Mouse (Mus musculus) limb, embryonic 14.5 days (tissue): ENCODE data around the gene Car3. TPM values are rescaled to one million over a fixed set of nuclear protein-coding genes. Genes with fewer than 3 reads are reported as not detected.

ENCODE experiments used
- ATAC-seq: fragments of 200-750 bp; cut with Nextera tagmentation; 2 replicates; pipeline ENCODE4 v1.8.0; 2017; ENCODE audit warnings: low read depth, moderate number of reproducible peaks, moderate TSS enrichment; ENCODE audit not compliant: low FRiP score
- DNase-seq: peaks from one replicate; pipeline ENCODE4 v3.0.0-alpha.2; 2015; ENCODE audit warnings: low spot score
- H3K27ac ChIP-seq: fragments of 300-500 bp; sonication (generic); replicated peaks from 2 replicates; pipeline ENCODE4 v1.5.1; 2014; ENCODE audit warnings: low read depth, mild to moderate bottlenecking, low read length, moderate library complexity, mixed read lengths
- H3K27me3 ChIP-seq: fragments of 300-500 bp; sonication (generic); 2 replicates; pipeline ENCODE4 v1.6.1; 2014; ENCODE audit warnings: low read length, mixed read lengths; ENCODE audit not compliant: control insufficient read depth, insufficient read depth
- H3K36me3 ChIP-seq: fragments of 300-500 bp; sonication (generic); 2 replicates; pipeline ENCODE4 v1.6.1; 2014; ENCODE audit warnings: mild to moderate bottlenecking, low read length, moderate library complexity, mixed read lengths; ENCODE audit not compliant: control insufficient read depth, insufficient read depth
- H3K4me1 ChIP-seq: fragments of 300-500 bp; sonication (generic); 2 replicates; pipeline ENCODE4 v1.6.1; 2014; ENCODE audit warnings: antibody characterized with exemption, low read length, mixed read lengths; ENCODE audit not compliant: control insufficient read depth, insufficient read depth
- H3K4me2 ChIP-seq: fragments of 300-500 bp; sonication (generic); replicated peaks from 2 replicates; pipeline ENCODE4 v1.6.1; 2014; ENCODE audit warnings: low read depth, mild to moderate bottlenecking, low read length, moderate library complexity; ENCODE audit not compliant: severe bottlenecking
- H3K4me3 ChIP-seq: fragments of 300-500 bp; sonication (generic); replicated peaks from 2 replicates; pipeline ENCODE4 v1.5.1; 2014; ENCODE audit warnings: low read length
- H3K9ac ChIP-seq: fragments of 300-500 bp; sonication (generic); 2 replicates; pipeline ENCODE4 v1.6.1; 2014; ENCODE audit warnings: mild to moderate bottlenecking, low read depth, low read length, moderate library complexity; ENCODE audit not compliant: severe bottlenecking
- H3K9me3 ChIP-seq: fragments of 300-500 bp; sonication (generic); 2 replicates; pipeline ENCODE4 v1.6.1; 2016; ENCODE audit warnings: low read length; ENCODE audit not compliant: control insufficient read depth
- POLR2A ChIP-seq: fragments of 200-500 bp; IDR thresholded peaks from 2 replicates; pipeline ENCODE4 v1.8.0; 2012; ENCODE audit warnings: inconsistent platforms, mild to moderate bottlenecking, moderate library complexity, borderline replicate concordance; ENCODE audit not compliant: insufficient read depth, insufficient read length; ENCODE audit errors: extremely low read depth
- WGBS: fragments of 180-500 bp; shearing (Covaris S2); extraction: QIAGEN DNeasy Blood & Tissue Kit; methylation state at CpG from one replicate; pipeline ENCODE4 v1.1.7; 2014; 5-methylcytosine and 5-hydroxymethylcytosine counted together
- polyA plus RNA-seq, 2 experiments: library from polyadenylated mRNA; depleted of rRNA in 1 of 2; stranded (reverse) in 1 of 2; unstranded in 1 of 2; fragments of >200 nt; fragmentation: Nextera tagmentation in 1 of 2; extraction: Ambion mirVana in 1 of 2; gene quantifications; 2 replicates each; pipeline versions ENCODE4 v1.2.1 to v1.2.3; 2012 to 2014

Gene Car3
- polyA plus RNA-seq, 2 experiments: 13.3 to 35.0 TPM

GRCm38 (mm10) chr3:14832766-14833165, 30.5 kb upstream of the Car3 start:
- no peak overlapping the region for H3K4me3 ChIP-seq
- no peak overlapping the region for H3K4me2 ChIP-seq
- H3K4me1 ChIP-seq: no peaks in the 10 kb centered on the region
- no peaks in the 10 kb centered on the region for H3K36me3 ChIP-seq
- TF ChIP-seq POLR2A: no peak
- no peaks in the 10 kb centered on the region for H3K9me3 ChIP-seq
- ATAC-seq: no peak
- no peak overlapping the region for H3K27ac ChIP-seq
- no peaks in the 10 kb centered on the region for H3K27me3 ChIP-seq
- no peak overlapping the region for H3K9ac ChIP-seq
- no peak for DNase-seq

- no peaks in the 10 kb centered on the region for H3K36me3 ChIP-seq
- ATAC-seq: no peak
- 82% methylated on average over 1 of the region's 1 CpGs for WGBS
Measured at GRCm38 (mm10) chr3:14838936-14839335, 24.4 kb upstream of the Car3 start.

GRCm38 (mm10) chr3:14839466-14840118, 23.7 kb upstream of the Car3 start:
- no peak overlapping the region for H3K4me3 ChIP-seq
- 74% methylated on average over 3 of the region's 3 CpGs for WGBS
- no peaks in the 10 kb centered on the region for H3K4me1 ChIP-seq
- no peak overlapping the region for H3K9ac ChIP-seq
- H3K9me3 ChIP-seq: no peaks in the 10 kb centered on the region
- no peaks in the 10 kb centered on the region for H3K27me3 ChIP-seq
- ATAC-seq: no peak
- DNase-seq: no peak
- TF ChIP-seq POLR2A: no peak
- no peak overlapping the region for H3K27ac ChIP-seq
- H3K4me2 ChIP-seq: no peak overlapping the region
- no peaks in the 10 kb centered on the region for H3K36me3 ChIP-seq

More at GRCm38 (mm10) chr3:14838936-14839335, 24.4 kb upstream of the Car3 start:
- DNase-seq: no peak
- no peaks in the 10 kb centered on the region for H3K4me1 ChIP-seq
- no peak for TF ChIP-seq POLR2A
- H3K9ac ChIP-seq: no peak overlapping the region
- no peaks in the 10 kb centered on the region for H3K9me3 ChIP-seq
- H3K27ac ChIP-seq: no peak overlapping the region
- no peak overlapping the region for H3K4me3 ChIP-seq
- no peak overlapping the region for H3K4me2 ChIP-seq
- H3K27me3 ChIP-seq: no peaks in the 10 kb centered on the region

GRCm38 (mm10) chr3:14848587-14849254, 14.6 kb upstream of the Car3 start:
- WGBS: 89% methylated on average over 2 of the region's 2 CpGs
- H3K9ac ChIP-seq: no peak overlapping the region
- no peak overlapping the region for H3K4me3 ChIP-seq
- no peak for ATAC-seq
- no peak overlapping the region for H3K27ac ChIP-seq
- DNase-seq: no peak
- H3K9me3 ChIP-seq: no peaks in the 10 kb centered on the region
- no peaks in the 10 kb centered on the region for H3K27me3 ChIP-seq
- no peaks in the 10 kb centered on the region for H3K4me1 ChIP-seq
- no peak overlapping the region for H3K4me2 ChIP-seq
- no peak for TF ChIP-seq POLR2A
- H3K36me3 ChIP-seq: no peaks in the 10 kb centered on the region

- Histone ChIP-seq H3K9me3 (no peaks in the 10 kb centered on the region), H3K27me3 (no peaks in the 10 kb centered on the region), H3K4me1 (no peaks in the 10 kb centered on the region), H3K9ac (no peak overlapping the region), H3K4me2 (no peak overlapping the region), H3K4me3 (no peak overlapping the region), H3K27ac (no peak overlapping the region), H3K36me3 (no peaks in the 10 kb centered on the region)
- DNase-seq (no peak), ATAC-seq (no peak)
- 78% methylated on average over 5 of the region's 5 CpGs for WGBS
- no peak for TF ChIP-seq POLR2A
Measured at GRCm38 (mm10) chr3:14853966-14854365, 9.3 kb upstream of the Car3 start.
